Mouse (Mus musculus) embryonic fibroblast, embryonic 13.5 days (primary cell): ENCODE results near the gene Il9. TPM values are rescaled to one million over a fixed set of nuclear protein-coding genes. Genes with fewer than 3 reads are reported as not detected.
A peak's percentile ranks its signal among the peaks of the same experiment; 100 is the strongest.

Source experiments
- H3K27ac ChIP-seq: 2 replicates; pipeline ENCODE4 v1.5.1; 2012; ENCODE audit warnings: low read length, control low read depth, inconsistent platforms; ENCODE audit not compliant: insufficient read depth
- H3K4me1 ChIP-seq: 2 replicates; pipeline ENCODE4 v1.6.1; 2011; ENCODE audit warnings: low read length; ENCODE audit not compliant: control insufficient read depth, insufficient read depth
- H3K4me3 ChIP-seq: 2 replicates; pipeline ENCODE4 v1.5.1; 2011; ENCODE audit warnings: mild to moderate bottlenecking, control low read depth, low read length; ENCODE audit not compliant: insufficient read depth
- CTCF ChIP-seq: IDR thresholded peaks from 2 replicates; pipeline ENCODE4 v1.5.1; 2011; ENCODE audit warnings: mild to moderate bottlenecking, control low read depth, low read length, moderate library complexity, borderline replicate concordance; ENCODE audit not compliant: insufficient read depth
- POLR2A ChIP-seq: IDR thresholded peaks from 2 replicates; pipeline ENCODE4 v1.6.1; 2011; ENCODE audit warnings: low read depth, mild to moderate bottlenecking, control low read depth, low read length, moderate library complexity
- polyA plus RNA-seq: library from polyadenylated mRNA; stranded (reverse); fragments of >200 nt; gene quantifications from 2 replicates; pipeline ENCODE4 v1.2.4, GENCODE M21; 2011; ENCODE audit warnings: low read depth; ENCODE audit not compliant: missing spikeins, insufficient read length

Il9 gene
- polyA plus RNA-seq, 1 experiment, result not detected

GRCm38 (mm10) chr13:56513595-56513994, 31.5 kb upstream of the Il9 start:
- TF ChIP-seq CTCF, result no peak
- TF ChIP-seq POLR2A, result no peak

GRCm38 (mm10) chr13:56509796-56510195, 27.8 kb upstream of the Il9 start:
- no peak overlapping the region for H3K4me3 ChIP-seq
- no peak overlapping the region for H3K27ac ChIP-seq
- no peak for TF ChIP-seq POLR2A
- no peak for TF ChIP-seq CTCF
- no peaks in the 10 kb centered on the region for H3K4me1 ChIP-seq

More at GRCm38 (mm10) chr13:56513595-56513994, 31.5 kb upstream of the Il9 start:
- no peak overlapping the region for H3K27ac ChIP-seq
- H3K4me3 ChIP-seq, result no peak overlapping the region
- H3K4me1 ChIP-seq, result no peaks in the 10 kb centered on the region

- no peaks in the 10 kb centered on the region for H3K4me1 ChIP-seq
Measured at GRCm38 (mm10) chr13:56506871-56507496, 24.9 kb upstream of the Il9 start.

GRCm38 (mm10) chr13:56501866-56502420, 19.9 kb upstream of the Il9 start:
- TF ChIP-seq CTCF (no peak), POLR2A (no peak)
- no peak overlapping the region for H3K27ac ChIP-seq
- H3K4me1 ChIP-seq, result no peaks in the 10 kb centered on the region
- H3K4me3 ChIP-seq, result no peak overlapping the region

More at GRCm38 (mm10) chr13:56506871-56507496, 24.9 kb upstream of the Il9 start:
- H3K4me3 ChIP-seq, result no peak overlapping the region
- TF ChIP-seq CTCF, result no peak
- no peak for TF ChIP-seq POLR2A
- H3K27ac ChIP-seq, result no peak overlapping the region

GRCm38 (mm10) chr13:56500636-56501035, 18.6 kb upstream of the Il9 start:
- no peaks in the 10 kb centered on the region for H3K4me1 ChIP-seq

GRCm38 (mm10) chr13:56500132-56500531, 18.1 kb upstream of the Il9 start:
- Histone ChIP-seq H3K27ac (no peak overlapping the region), H3K4me1 (no peaks in the 10 kb centered on the region), H3K4me3 (no peak overlapping the region)
- TF ChIP-seq POLR2A (no peak), CTCF (no peak)

More at GRCm38 (mm10) chr13:56500636-56501035, 18.6 kb upstream of the Il9 start:
- H3K4me3 ChIP-seq, result no peak overlapping the region
- H3K27ac ChIP-seq, result no peak overlapping the region
- TF ChIP-seq POLR2A, result no peak
- no peak for TF ChIP-seq CTCF

GRCm38 (mm10) chr13:56494440-56494839, 12.4 kb upstream of the Il9 start:
- Histone ChIP-seq H3K4me1 (no peaks in the 10 kb centered on the region), H3K4me3 (no peak overlapping the region), H3K27ac (no peak overlapping the region)
- TF ChIP-seq CTCF (no peak), POLR2A (no peak)

GRCm38 (mm10) chr13:56488012-56488411, 6.0 kb upstream of the Il9 start:
- H3K4me1 ChIP-seq, result no peaks in the 10 kb centered on the region
- no peak overlapping the region for H3K27ac ChIP-seq
- TF ChIP-seq POLR2A, result no peak
- TF ChIP-seq CTCF, result no peak
- H3K4me3 ChIP-seq, result no peak overlapping the region

GRCm38 (mm10) chr13:56478027-56478426, 4.0 kb downstream of the Il9 start:
- TF ChIP-seq CTCF (0 out of 2 replicates have a peak, but pooled peaks have one; percentile 2), POLR2A (no peak)
- Histone ChIP-seq H3K4me1 (no peaks in the 10 kb centered on the region), H3K27ac (no peak overlapping the region), H3K4me3 (no peak overlapping the region)

- no peak overlapping the region for H3K4me3 ChIP-seq
- TF ChIP-seq CTCF (no peak), POLR2A (no peak)
- no peak overlapping the region for H3K27ac ChIP-seq
- H3K4me1 ChIP-seq, result no peaks in the 10 kb centered on the region
Measured at GRCm38 (mm10) chr13:56477271-56477670, 4.8 kb downstream of the Il9 start.

GRCm38 (mm10) chr13:56476790-56477189, 5.3 kb downstream of the Il9 start:
- Histone ChIP-seq H3K4me3 (no peak overlapping the region), H3K4me1 (no peaks in the 10 kb centered on the region), H3K27ac (no peak overlapping the region)
- TF ChIP-seq CTCF (no peak), POLR2A (no peak)
